Mouse (Mus musculus): ENCODE measurements around the gene Abca7.

The Abca7 gene

DNA sequence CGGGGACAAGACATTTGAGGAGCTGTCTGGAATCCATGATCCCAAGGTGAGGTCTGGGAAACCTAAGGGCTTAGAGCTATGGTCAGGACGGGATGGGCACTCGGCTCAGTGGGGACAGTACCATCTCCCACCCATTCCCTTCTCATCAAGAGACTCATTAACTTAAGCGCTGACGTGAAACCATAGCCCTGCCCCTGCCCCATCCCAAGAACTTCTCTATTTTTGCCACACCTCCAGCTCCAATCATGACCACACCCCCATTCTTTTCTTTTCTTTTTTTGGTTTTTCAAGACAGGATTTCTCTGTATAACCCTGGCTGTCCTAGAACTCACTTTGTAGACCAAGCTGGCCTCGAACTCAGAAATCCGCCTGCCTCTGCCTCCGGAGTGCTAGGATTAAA lies 21.6 kb upstream of the Abca7 start:
- DNase-seq (ENCODE audit: low spot score in 2 of 2), result no peak

DNA sequence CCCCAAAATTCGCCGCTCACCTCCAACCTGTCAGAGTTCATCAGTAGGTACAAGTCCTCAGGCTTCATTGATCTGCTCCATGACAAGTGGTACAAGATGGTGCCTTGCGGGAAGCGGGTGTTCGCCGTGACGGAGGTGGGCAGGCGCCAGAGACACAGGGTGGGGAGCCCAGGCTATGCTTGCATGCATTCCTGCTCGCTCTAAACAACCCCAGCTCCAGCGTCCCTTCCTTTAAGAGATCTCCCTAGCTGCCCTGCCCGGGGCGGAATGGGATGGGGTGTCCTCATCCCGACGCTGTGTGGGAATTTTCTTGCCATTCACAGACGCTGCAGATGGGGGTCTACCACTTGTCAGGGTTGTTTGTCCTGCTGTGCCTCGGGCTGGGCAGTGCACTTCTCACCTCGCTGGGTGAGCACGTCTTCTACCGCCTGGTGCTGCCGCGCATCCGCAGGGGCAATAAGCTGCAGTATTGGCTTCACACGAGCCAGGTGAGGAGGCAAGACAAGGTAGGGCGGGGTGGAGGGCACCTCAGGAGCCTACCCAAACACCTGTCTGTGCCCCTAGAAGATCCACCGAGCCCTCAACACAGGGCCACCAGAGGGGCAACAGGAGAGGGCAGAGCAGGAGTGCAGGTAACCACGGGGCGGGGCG lies 20.1 kb upstream of the Abca7 start:
- no peak for DNase-seq (ENCODE audit: low spot score in 2 of 2)

DNA sequence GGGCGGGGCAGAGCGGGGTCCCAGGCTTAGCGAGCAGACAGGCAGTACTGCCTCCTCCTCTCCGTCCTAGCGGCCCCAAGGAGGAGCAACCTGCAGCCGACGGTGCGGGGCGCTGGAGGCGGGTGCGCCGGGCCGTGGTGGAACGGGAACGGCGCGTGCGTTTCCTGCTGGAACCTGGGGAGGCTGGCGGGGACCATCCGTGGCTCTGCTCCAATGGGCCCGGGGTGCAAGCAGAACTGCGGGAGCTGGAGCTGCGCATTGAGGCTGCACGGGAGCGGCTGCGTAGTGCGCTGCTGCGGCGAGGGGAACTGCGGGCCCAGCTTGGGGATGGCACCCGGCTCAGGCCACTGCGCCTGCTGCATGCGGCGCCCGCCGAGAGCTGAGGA lies 19.6 kb upstream of the Abca7 start:
- DNase-seq (ENCODE audit: low spot score in 2 of 2), result no peak

GRCm38 (mm10) chr10:79977324-79977723 lies 19.0 kb upstream of the Abca7 start:
- no peak for DNase-seq (ENCODE audit: low spot score in 2 of 2)

DNA sequence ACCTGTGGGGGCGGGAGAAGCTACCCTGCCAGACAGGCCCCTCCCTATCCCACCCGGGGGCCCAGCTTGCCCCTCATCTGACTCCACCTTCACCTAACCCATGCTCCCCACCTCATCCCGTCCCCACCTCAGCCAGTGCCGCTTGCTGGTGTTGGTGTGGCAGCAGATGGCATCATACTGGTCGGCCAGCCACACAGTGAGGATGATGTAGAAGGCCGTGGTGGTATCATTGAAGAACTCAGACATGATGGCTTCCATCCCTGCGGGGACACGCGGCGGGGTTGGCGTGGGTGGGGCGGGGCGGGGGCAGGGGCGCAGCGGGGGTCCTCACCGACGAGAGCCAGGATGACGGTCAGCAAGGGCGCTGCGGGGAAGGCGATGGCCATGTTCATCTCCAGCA lies 18.2 kb upstream of the Abca7 start:
- no peak for DNase-seq (ENCODE audit: low spot score in 2 of 2)

GRCm38 (mm10) chr10:79979401-79980155 lies 16.7 kb upstream of the Abca7 start:
- no peak for DNase-seq (ENCODE audit: low spot score in 2 of 2)

DNA sequence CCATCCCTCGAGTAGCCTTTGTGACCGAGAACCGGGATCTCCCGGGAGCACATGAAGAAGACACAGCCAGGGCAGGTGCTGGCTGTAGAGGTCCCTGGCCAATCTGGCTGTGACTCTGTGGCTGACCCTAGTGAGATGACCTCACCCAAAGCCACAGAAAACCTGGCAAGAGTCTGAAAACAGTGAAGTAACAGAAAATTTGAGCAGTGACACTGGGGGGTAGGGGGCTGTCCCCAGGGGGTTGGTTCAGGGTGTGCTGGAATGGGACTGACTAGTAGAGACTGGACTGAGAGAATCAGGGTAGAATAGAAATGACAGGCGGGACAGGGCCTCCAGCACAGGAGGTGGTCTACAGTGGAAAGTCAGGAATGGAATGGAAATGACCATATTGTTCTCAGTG lies 13.1 kb upstream of the Abca7 start:
- no peak for DNase-seq (ENCODE audit: low spot score in 2 of 2)

- peak; percentile 62 to 73 for DNase-seq (ENCODE audit: low spot score in 2 of 2)
Measured at GRCm38 (mm10) chr10:79983670-79984069, 12.6 kb upstream of the Abca7 start.

DNA sequence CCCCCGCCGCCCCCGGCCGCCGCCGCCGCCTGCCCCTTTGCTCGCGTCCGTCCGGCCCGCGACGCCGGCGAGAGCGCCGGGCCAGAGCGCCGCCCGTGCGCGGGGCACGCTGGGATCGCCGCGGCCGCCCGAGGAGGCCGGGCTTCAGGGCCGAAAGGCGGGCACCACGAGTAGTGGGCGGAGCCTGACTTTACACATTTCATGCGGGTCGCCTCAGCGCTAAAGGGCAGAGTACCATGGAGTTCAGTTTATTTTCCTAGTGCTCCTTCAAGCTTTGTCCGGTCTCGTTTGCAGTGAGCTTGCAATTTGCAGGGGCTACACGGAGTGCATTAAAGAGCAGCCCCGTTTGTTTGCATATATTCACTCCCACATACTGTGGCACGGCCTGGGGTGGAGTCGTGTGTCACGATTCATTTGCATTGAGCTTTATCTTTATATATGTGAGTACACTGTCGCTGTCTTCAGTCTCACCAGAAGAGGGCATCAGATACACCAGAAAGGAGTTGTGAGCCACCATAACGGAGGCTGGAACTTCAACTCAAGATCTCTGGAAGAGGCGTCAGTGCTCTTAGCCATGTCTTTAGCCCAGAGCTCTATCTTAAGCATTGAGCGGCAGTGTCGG lies 12.0 kb upstream of the Abca7 start, which contains the start of gene Tmem259:
Tmem259 (minus strand) TSS at position 136 of the 622 bp plus-strand sequence.
- DNase-seq (ENCODE audit: low spot score in 2 of 2), result peak; percentile 85 to 89

DNA sequence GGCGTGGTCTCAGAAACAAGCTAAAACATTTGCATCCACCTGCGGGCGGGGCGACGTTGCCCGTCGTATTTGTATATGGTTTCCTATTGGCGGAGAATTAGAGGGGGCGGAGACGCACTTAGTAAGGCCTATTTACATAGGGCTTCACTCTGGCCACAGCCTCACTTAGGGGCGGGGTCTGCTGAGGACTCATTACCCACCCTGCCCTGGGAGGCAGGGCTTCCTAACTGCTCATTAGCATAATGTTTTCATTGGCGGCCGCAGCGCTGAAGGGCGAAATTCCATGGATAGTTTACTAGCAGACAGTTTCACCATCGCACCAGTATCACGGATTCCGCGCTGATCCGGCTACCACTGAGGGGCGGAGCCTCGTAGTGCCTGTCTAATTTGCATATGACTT lies 11.4 kb upstream of the Abca7 start:
- peak; percentile 97 for DNase-seq (ENCODE audit: low spot score in 2 of 2)

DNA sequence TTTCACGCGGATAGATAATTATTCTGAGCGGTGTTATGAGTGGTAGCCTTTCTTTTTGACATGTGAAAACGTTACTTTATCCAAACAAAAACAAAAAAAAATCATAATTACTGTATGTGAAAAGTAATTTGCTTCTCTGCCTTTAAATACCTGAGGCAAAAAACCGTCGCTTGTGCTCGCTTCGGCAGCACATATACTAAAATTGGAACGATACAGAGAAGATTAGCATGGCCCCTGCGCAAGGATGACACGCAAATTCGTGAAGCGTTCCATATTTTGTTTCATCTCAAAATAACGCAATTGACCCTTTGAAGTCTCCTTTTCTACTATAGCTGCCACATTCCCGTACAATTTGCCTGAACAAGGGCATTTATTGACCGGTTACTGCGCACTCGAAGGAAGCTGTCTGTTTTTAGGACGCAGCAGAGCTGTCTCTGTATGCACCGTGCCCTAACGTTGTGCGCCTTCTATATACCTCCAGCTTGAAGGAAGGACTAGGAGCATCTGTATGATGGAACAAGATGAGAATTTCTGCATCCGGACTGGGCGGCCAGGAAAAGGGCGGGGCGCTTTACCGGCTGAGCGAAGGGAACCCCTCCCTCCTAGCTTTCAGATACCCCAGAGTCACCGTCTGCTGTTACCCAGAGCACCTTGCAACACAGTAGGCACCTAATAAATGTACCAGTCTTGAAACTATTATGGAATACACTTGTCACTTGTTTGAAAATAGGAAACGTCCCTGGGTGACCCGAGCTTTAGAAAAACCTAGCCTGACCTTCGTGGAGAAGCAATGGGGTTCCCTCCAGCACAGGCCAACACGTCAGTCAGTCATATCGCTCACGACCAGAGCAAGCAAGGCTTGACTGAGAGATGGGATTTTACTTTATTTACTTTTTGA lies 10.7 kb upstream of the Abca7 start:
- DNase-seq (ENCODE audit: low spot score in 2 of 2), result peak; percentile 66 to 70

- peak; percentile 14 to 21 for DNase-seq (ENCODE audit: low spot score in 2 of 2)
Measured at GRCm38 (mm10) chr10:79986232-79986878, 9.9 kb upstream of the Abca7 start.

DNA sequence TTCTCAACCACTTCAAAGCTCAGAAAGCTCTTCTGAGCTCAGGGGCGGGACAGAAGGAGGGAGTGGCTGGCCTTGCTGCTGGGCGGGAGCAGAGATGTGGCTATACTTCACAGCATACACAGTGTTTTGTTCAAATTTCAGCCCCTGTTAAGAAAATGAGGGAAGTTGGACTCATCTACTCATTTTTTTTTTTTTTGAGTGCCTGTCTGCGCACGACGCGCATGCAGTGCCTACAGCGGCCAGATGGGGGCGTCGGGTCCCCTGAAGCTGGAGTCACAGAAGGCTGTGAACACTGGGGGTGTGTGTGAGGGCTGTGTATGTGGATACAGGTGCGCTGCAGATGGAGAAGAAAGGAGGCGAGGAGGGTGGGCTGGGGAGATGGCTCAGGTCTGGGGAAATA lies 9.3 kb upstream of the Abca7 start:
- peak; percentile 89 to 94 for DNase-seq (ENCODE audit: low spot score in 2 of 2)

- DNase-seq (ENCODE audit: low spot score in 2 of 2), result no peak
Measured at GRCm38 (mm10) chr10:79987771-79988505, 8.4 kb upstream of the Abca7 start.

GRCm38 (mm10) chr10:79988506-79989271 lies 7.6 kb upstream of the Abca7 start, which contains the start of gene Cnn2:
TSS of gene Cnn2 (plus strand) at chr10:79988584.
- peak; percentile 44 to 49 for DNase-seq (ENCODE audit: low spot score in 2 of 2)

DNA sequence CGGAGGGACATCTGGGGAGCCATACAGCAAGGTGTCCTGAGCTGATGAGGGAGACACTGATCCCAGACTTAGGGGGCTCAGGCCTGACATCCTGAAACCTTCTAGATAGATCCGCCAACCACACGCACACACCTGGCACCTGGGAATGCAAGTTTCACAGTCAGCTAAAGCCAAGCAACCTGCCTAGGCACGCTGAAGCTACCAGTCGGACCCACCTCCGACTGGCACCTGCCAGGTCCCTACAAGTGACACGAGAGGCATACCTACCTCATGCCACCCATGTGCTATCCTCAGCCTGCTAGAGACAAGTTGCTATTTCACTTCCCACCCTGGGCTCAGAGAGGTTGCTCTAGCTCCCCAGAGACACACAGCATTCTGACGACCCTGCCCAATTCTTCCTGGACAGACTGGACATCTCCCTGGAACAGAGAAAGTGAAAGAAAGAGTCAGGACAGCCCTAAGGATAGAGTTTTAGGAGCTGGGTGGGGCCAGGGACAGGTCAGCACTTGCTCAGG lies 7.0 kb upstream of the Abca7 start:
- no peak for DNase-seq (ENCODE audit: low spot score in 2 of 2)

DNA sequence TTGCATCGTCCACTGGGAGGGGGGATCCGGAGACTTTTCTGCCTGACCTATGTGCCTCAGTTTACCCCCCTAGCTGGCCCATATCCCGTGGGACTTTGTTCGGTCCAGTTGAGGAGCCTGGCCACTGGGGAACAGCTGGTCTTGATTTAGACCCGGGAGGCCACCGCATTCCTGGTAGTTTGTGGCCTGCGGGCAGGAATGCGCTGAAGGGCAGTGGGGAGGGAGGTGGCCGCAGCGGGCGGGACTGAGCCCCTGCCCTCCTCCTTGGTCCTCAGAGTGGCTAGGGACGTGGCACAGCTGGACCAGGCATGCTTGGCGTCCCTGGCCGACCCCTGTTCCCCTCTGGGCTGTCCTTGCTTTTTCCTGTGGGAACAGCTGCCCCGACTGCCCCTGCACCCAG lies 6.4 kb upstream of the Abca7 start:
- no peak for DNase-seq (ENCODE audit: low spot score in 2 of 2)

DNA sequence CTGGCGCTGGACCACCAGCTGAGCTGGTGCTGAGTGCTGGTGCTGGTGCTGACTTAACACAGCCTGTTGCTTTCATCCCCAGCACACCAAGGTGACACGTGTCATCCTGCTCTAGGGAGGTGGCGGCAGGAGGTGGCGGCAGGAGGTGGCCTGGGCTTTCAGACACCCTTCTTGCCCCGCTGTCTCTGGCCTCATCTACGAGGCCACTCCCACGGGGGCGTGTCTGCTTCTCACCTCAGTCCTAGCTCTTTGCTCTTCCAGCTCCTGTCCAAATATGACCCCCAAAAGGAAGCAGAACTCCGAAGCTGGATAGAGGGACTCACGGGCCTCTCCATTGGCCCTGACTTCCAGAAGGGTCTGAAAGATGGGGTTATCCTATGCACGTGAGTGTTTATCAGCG lies 5.2 kb upstream of the Abca7 start:
- peak; percentile 35 to 37 for DNase-seq (ENCODE audit: low spot score in 2 of 2)

DNA sequence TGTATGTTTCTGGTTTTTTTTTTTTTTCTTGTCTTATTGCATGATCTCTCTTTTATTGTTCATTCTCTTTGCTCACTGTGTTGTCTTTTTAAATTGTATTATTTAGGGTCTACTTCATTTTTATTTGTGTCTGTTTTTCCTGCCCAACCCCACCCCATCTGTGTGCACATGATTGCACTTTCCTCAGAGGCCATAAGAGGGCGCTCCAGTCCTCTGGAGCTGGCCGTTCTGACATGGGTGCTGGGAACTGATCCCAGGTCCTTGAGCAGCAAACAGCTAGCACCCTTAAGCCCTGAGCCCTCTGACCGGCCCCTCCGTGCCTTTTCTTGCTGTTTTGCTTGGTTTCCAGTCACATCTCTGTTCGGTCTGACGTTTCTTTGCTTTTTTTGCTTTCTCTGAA lies 4.7 kb upstream of the Abca7 start:
- DNase-seq (ENCODE audit: low spot score in 2 of 2), result no peak
